Mouse (Mus musculus) G1E (cell line): ENCODE results near the gene Elovl6.

Experiments
- CTCF ChIP-seq: IDR thresholded peaks from 2 replicates; pipeline ENCODE4 v1.5.1; 2012; ENCODE audit warnings: low read depth, low read length, inconsistent platforms, mixed read lengths
- GATA1 ChIP-seq: IDR thresholded peaks from 2 replicates; pipeline ENCODE4 v1.6.1; 2012; ENCODE audit warnings: borderline replicate concordance, low read length, inconsistent platforms, mixed read lengths
- GATA2 ChIP-seq: IDR thresholded peaks from 2 replicates; pipeline ENCODE4 v1.6.1; 2012; ENCODE audit warnings: low read depth, low read length, inconsistent platforms, borderline replicate concordance
- POLR2AphosphoS5 ChIP-seq: IDR thresholded peaks from 2 replicates; pipeline ENCODE4 v1.6.1; 2012; ENCODE audit warnings: low read depth, low read length, inconsistent platforms; ENCODE audit not compliant: insufficient replicate concordance
- TAL1 ChIP-seq: conservative IDR thresholded peaks from 2 replicates; pipeline ENCODE4 v1.6.1; 2012; ENCODE audit warnings: low read depth, low read length, inconsistent platforms, mixed read lengths

- TF ChIP-seq CTCF, result no peak
- TF ChIP-seq GATA2, result no peak
- no peak for TF ChIP-seq GATA1
- no peak for TF ChIP-seq TAL1
- TF ChIP-seq POLR2AphosphoS5, result no peak
These were observed 87.1 kb downstream of the Elovl6 start for GRCm38 (mm10) chr3:129619194-129619775.
